Mouse (Mus musculus) effector memory CD4-positive, alpha-beta T cell, adult 7 months (primary cell): ENCODE measurements around the gene Adam12. TPM values are rescaled to one million over a fixed set of nuclear protein-coding genes. Genes with fewer than 3 reads are reported as not detected.

Source experiments
- polyA plus RNA-seq: library from polyadenylated mRNA; unstranded; fragments of 100-300 nt; shearing (Covaris generic); gene quantifications from one replicate; pipeline ENCODE4 v1.2.1, GENCODE M21; 2017

The Adam12 gene
- polyA plus RNA-seq: 0.52 TPM

DNA sequence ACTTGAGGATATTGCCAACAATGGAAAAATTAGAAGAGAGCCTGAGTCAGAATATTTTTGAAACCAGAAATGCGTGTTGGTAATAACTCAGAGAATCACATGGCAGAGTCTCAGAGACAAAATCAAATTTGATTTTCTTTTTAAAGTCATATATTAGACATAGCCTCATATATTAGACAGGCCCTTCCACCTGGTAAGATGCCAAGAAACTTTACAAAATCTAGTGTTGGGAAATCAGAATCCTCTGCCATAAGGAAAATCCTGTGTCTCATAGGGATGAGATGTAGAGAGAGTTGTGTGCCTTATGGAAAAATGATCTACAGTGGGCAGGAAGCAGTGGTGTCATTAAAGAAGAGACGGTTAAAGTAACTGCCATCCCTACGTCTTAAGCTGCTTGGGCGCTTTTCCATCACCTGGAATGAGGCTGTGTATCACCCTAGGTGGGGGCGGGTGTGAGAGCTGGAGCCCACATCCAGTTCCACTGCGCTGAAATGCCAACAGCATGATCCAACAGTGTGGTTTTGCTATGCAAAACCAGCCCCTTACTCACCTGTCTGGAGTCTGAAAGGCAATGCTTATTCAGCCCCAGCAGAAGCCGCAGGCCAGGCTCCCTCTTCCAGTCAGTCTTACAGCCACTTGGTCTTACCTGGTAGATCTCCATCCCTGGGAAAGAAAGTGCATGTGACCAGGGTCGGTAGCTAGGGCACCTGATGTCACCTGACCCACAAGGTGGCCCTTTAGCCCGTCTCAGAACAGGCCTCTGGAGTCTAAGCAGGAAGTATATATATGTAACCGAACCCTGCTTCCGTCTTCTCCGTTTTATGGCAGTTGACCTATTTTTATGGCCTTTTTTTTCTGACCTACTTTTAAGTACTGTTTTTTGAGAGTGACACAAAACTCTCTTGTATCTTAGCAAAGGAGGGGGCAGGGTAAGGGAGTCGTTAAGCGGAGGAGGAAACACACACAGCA, at the start of gene Adam12:
TSS of gene Adam12 (minus strand) at position 769 of the 969 bp plus-strand sequence.

Other genes with a start within 250 kb of the Adam12 start
- gene D7Ertd443e, start 153.5 kb upstream of the Adam12 start, polyA plus RNA-seq: 0.50 TPM